Mouse (Mus musculus) liver, postnatal 0 days (tissue): ENCODE results near the gene Rap1gds1.

Experiments used
- CTCF ChIP-seq: sonication (generic); IDR thresholded peaks from 2 replicates; pipeline ENCODE4 v1.5.1; 2016; ENCODE audit warnings: antibody characterized with exemption, low read depth
- EP300 ChIP-seq: IDR thresholded peaks from 2 replicates; pipeline ENCODE4 v1.6.1; 2016; ENCODE audit warnings: antibody characterized with exemption, low read depth, mild to moderate bottlenecking

DNA sequence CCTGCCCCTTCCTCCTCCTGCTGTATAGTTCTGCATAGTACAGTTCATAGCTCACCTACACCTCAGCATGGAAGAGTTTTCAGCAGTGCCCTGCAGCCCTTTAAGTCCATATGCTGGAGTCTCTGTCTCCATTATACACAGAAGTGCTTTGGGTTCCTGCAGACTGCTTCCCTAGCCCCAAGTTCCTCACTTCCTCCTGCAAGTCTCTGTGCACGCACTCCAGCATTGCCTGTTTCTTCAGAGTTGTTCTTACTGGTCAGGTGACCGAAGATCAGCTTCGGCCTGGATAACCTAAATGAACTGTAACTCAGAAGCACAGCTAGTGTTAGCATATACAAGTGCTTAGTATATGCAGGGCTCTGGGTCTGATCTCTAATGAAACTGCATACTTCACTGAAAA is 12.9 kb downstream of the Rap1gds1 start:
- no peak for TF ChIP-seq CTCF
- no peak for TF ChIP-seq EP300
